Mouse (Mus musculus): ENCODE measurements around the gene Dzip1l. TPM values are rescaled to one million over a fixed set of nuclear protein-coding genes. Genes with fewer than 3 reads are reported as not detected.

Dzip1l gene
- total and polyA plus RNA-seq, 3 experiments = not detected

GRCm38 (mm10) chr9:99706264-99706663 is 77.0 kb downstream of the Dzip1l start:
- Histone ChIP-seq H3K9me3 (replicated peaks; ENCODE audit: insufficient read depth, low read length) (no peaks in the 10 kb centered on the region), H3K9ac (ENCODE audit: control insufficient read depth, low read depth, low read length, poor library complexity, severe bottlenecking) (no peak overlapping the region), H3K27ac (ENCODE audit: control insufficient read depth, low read depth, low read length) (no peak overlapping the region), H3K4me1 (ENCODE audit: control insufficient read depth in 1 of 2, insufficient read depth in 2 of 2, low read length in 2 of 2) (peaks cover 3 to 14% of the 10 kb centered on the region in 2 experiments), H3K27me3 (ENCODE audit: control insufficient read depth in 1 of 2, insufficient read depth in 2 of 2, low read length in 2 of 2) (no peaks in the 10 kb centered on the region), H3K36me3 (ENCODE audit: control insufficient read depth in 1 of 2, insufficient read depth in 2 of 2, low read length in 2 of 2) (peaks cover 0 to 8% of the 10 kb centered on the region in 2 experiments; a peak in 2 of 4 replicates), H3K4me3 (ENCODE audit: control insufficient read depth in 1 of 2, insufficient read depth in 1 of 2, low read depth in 2 of 2, low read length in 2 of 2) (no peak overlapping the region), H3K79me2 (ENCODE audit: control insufficient read depth, insufficient read depth, low read length, poor library complexity) (no peaks in the 10 kb centered on the region)
- TF ChIP-seq MAZ (IDR thresholded peaks at IDR 0.05; ENCODE audit: low read depth, low read length) (no peak), RAD21 (IDR thresholded peaks at IDR 0.05; ENCODE audit: low read depth, low read length) (no peak), ZC3H11A (IDR thresholded peaks at IDR 0.05; ENCODE audit: low read depth, low read length) (no peak), ZKSCAN1 (IDR thresholded peaks at IDR 0.05; ENCODE audit: low read depth, low read length) (no peak), MAX (IDR thresholded peaks at IDR 0.05; ENCODE audit: low read length) (no peak), CTCF (IDR thresholded peaks at IDR 0.05 in 2 of 3, conservative IDR thresholded peaks at IDR 0.05 in 1 of 3; ENCODE audit: control insufficient read depth in 1 of 3, insufficient read depth in 1 of 3, low read depth in 2 of 3, low read length in 3 of 3, poor library complexity in 1 of 3, severe bottlenecking in 1 of 3) (no peak), CHD2 (IDR thresholded peaks at IDR 0.05; ENCODE audit: low read length) (no peak), POLR2A (IDR thresholded peaks at IDR 0.05; ENCODE audit: control insufficient read depth in 1 of 2, insufficient read depth in 1 of 2, low read depth in 1 of 2, low read length in 2 of 2, poor library complexity in 1 of 2) (no peak)
- DNase-seq (ENCODE audit: low read depth, low spot score) = no peak

GRCm38 (mm10) chr9:99707425-99708126 is 78.3 kb downstream of the Dzip1l start:
- H3K27me3 ChIP-seq (ENCODE audit: control insufficient read depth in 1 of 2, insufficient read depth in 2 of 2, low read length in 2 of 2) = no peaks in the 10 kb centered on the region; a peak in 1 of 4 replicates
- H3K4me3 ChIP-seq (ENCODE audit: control insufficient read depth in 1 of 2, insufficient read depth in 1 of 2, low read depth in 2 of 2, low read length in 2 of 2) = no peak overlapping the region
- no peak for TF ChIP-seq TAL1 (IDR thresholded peaks at IDR 0.05; ENCODE audit: low read length)
- TF ChIP-seq ZKSCAN1 (IDR thresholded peaks at IDR 0.05; ENCODE audit: low read depth, low read length) = no peak
- no peak for TF ChIP-seq ZNF384 (IDR thresholded peaks at IDR 0.05; ENCODE audit: low read depth, low read length)
- no peak for TF ChIP-seq MYC (IDR thresholded peaks at IDR 0.05; ENCODE audit: low read depth, low read length)
- TF ChIP-seq RCOR1 (IDR thresholded peaks at IDR 0.05; ENCODE audit: low read depth, low read length) = no peak
- no peak for TF ChIP-seq ELF1 (IDR thresholded peaks at IDR 0.05; ENCODE audit: low read depth, low read length)
- TF ChIP-seq KAT2A (conservative IDR thresholded peaks at IDR 0.05; ENCODE audit: low read depth, low read length) = no peak
- no peak for TF ChIP-seq MXI1 (IDR thresholded peaks at IDR 0.05; ENCODE audit: low read depth, low read length)
- TF ChIP-seq RAD21 (IDR thresholded peaks at IDR 0.05; ENCODE audit: low read depth, low read length) = no peak
- no peak for TF ChIP-seq JUND (IDR thresholded peaks at IDR 0.05; ENCODE audit: low read depth, low read length)
- no peak for TF ChIP-seq ETS1 (IDR thresholded peaks at IDR 0.05; ENCODE audit: low read depth, low read length)
- TF ChIP-seq MAZ (IDR thresholded peaks at IDR 0.05; ENCODE audit: low read depth, low read length) = no peak
- H3K9ac ChIP-seq (ENCODE audit: control insufficient read depth, low read depth, low read length, poor library complexity, severe bottlenecking) = no peak overlapping the region
- peaks cover 0 to 4% of the 10 kb centered on the region in 2 experiments; a peak in 2 of 4 replicates for H3K4me1 ChIP-seq (ENCODE audit: control insufficient read depth in 1 of 2, insufficient read depth in 2 of 2, low read length in 2 of 2)
- DNase-seq (ENCODE audit: low read depth, low spot score) = no peak
- no peaks in the 10 kb centered on the region for H3K79me2 ChIP-seq (ENCODE audit: control insufficient read depth, insufficient read depth, low read length, poor library complexity)
- H3K36me3 ChIP-seq (ENCODE audit: control insufficient read depth in 1 of 2, insufficient read depth in 2 of 2, low read length in 2 of 2) = no peaks in the 10 kb centered on the region; a peak in 1 of 4 replicates
- H3K27ac ChIP-seq (ENCODE audit: control insufficient read depth, low read depth, low read length) = no peak overlapping the region
- no peaks in the 10 kb centered on the region for H3K9me3 ChIP-seq (replicated peaks; ENCODE audit: insufficient read depth, low read length)

Measured in MEL (cell line).